In the genomic region with DNA sequence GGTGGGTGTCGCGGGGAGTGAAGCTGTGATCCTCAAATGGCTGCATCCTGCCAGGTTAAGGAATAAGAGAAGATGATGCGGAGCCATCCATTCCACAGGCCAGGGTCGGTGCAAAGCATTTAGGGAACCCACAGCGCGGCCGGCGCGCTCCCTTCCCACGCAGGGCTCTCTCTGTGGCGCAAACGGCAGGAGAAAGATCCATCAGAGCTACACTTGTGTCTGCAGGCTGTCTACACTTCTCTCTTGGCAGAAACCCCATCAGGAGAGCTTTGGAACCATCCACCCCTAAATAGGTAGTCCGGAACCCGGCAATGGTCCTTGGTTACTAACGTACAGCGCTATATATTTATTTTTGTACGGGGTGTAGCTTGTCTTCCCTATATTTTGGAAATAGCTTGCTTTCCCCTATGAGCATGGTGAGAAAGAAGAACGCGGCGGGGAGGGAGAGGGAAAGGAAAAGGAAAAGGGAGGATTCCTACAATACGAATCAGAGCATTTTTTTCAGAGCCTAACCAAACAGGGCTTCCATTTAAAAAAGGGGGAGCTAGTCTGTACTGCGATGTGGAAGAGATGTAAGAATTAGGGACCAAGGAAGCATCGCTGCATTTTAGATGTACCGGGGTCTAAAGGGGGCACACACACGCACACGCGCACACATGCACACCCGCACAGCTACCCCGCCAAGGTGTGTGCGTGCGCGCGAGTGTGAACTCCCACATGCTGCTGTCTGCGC, we compare ENCODE assay signal across 8 mouse cellular contexts. TPM values are rescaled to one million over a fixed set of nuclear protein-coding genes. Genes with fewer than 3 reads are reported as not detected.
A peak's percentile ranks its signal among the peaks of the same experiment; 100 is the strongest.
DNase-seq lines count a peak whose midpoint lies in the region; ATAC-seq and TF ChIP-seq lines count a peak whose summit lies in the region.

No protein-coding gene starts in this region.

- peak overlapping the region; percentile 60 for H3K4me2 ChIP-seq in liver, embryonic 13.5 days

- peaks cover 50% of the 10 kb centered on the region for H3K27me3 ChIP-seq in liver, embryonic 13.5 days

- peaks cover 3% of the 10 kb centered on the region; the same call in 1 of the 2 replicates for H3K9me3 ChIP-seq in liver, embryonic 13.5 days (replicated peaks)

- H3K4me1 ChIP-seq in cortical plate, adult 2 months (ENCODE audit: control insufficient read depth, insufficient read depth, low read length), result no peaks in the 10 kb centered on the region
- H3K4me1 ChIP-seq in liver, embryonic 13.5 days (replicated peaks), result no peaks in the 10 kb centered on the region

- 2% methylated on average over 34 of the region's 34 CpGs for WGBS in liver, embryonic 13.5 days (ENCODE audit: insufficient replicate concordance)

- peak; percentile 70 for DNase-seq in layer of hippocampus, adult 11-12 months (ENCODE audit: low spot score)
- no peak for DNase-seq in layer of hippocampus, adult 18-20 months (ENCODE audit: low spot score in 2 of 2)
- DNase-seq in frontal cortex, adult 2 months (ENCODE audit: extremely low spot score in 1 of 2, low spot score in 1 of 2), result peak; percentile 56 to 67
- no peak for DNase-seq in liver, embryonic 13.5 days
- DNase-seq in telencephalon, adult 2 months (ENCODE audit: low read depth, low spot score), result peak; percentile 53
- DNase-seq in adrenal gland, adult 18-20 months (ENCODE audit: low spot score in 2 of 2), result no peak
- no peak for DNase-seq in right cerebral cortex, adult 18-20 months

- peak overlapping the region; percentile 98 for H3K27ac ChIP-seq in cortical plate, adult 2 months (ENCODE audit: insufficient read depth, low read length)
- H3K27ac ChIP-seq in liver, embryonic 13.5 days, result no peak overlapping the region

- TF ChIP-seq CTCF in cortical plate, adult 2 months (IDR thresholded peaks at IDR 0.05; ENCODE audit: extremely low read depth, insufficient read depth, low read length), result no peak

- no peak for ATAC-seq in liver, embryonic 13.5 days (ENCODE audit: low read depth)

- H3K9ac ChIP-seq in liver, embryonic 13.5 days, result no peak overlapping the region

- no peaks in the 10 kb centered on the region for H3K36me3 ChIP-seq in liver, embryonic 13.5 days

- no peak for TF ChIP-seq POLR2A in cortical plate, adult 2 months (IDR thresholded peaks at IDR 0.05; ENCODE audit: extremely low read depth, insufficient read depth, low read length)

- peak overlapping the region; percentile 89 for H3K4me3 ChIP-seq in cortical plate, adult 2 months (ENCODE audit: insufficient read depth, low read length)
- H3K4me3 ChIP-seq in liver, embryonic 13.5 days (replicated peaks), result peak overlapping the region; percentile 42

RNA-seq across cellular contexts. Expression of a gene that starts 0.7 kb away (rescaled TPM):
- total RNA-seq in layer of hippocampus, adult 18-20 months (2021), result 100 to 1,000 TPM; 333 to 338 TPM
- 200 and 214 TPM in 2 replicates for polyA plus RNA-seq in cortical plate, adult 2 months (2012; rRNA removed)
- 196 and 208 TPM in 2 replicates for polyA plus RNA-seq in frontal cortex, adult 2 months (2012; rRNA removed)
- 0.16 and 0.27 TPM in 2 replicates for polyA plus RNA-seq in liver, embryonic 13.5 days (2015; fragmentation: Nextera tagmentation; extraction: Ambion mirVana)
- 10 to 100 TPM; 26.2 to 56.1 TPM for total RNA-seq in adrenal gland, adult 18-20 months (2021)

Comparison
In these comparisons a context has a peak if more than half of its experiments do, and no peak if none do; other contexts are left out.
1. DNase-seq: peak in layer of hippocampus, adult 11-12 months (single experiment), frontal cortex, adult 2 months (2 of 2) and telencephalon, adult 2 months (single experiment); none in layer of hippocampus, adult 18-20 months (0 of 2), liver, embryonic 13.5 days (single experiment), adrenal gland, adult 18-20 months (0 of 2) and right cerebral cortex, adult 18-20 months (single experiment).
2. RNA of a gene that starts 0.7 kb away (polyA plus RNA-seq): 200 to 214 TPM in cortical plate, adult 2 months and 196 to 208 TPM in frontal cortex, adult 2 months; 0.16 to 0.27 TPM in liver, embryonic 13.5 days; every median in the first group is over 100 times any median in the second.